Mouse (Mus musculus) limb, embryonic 15.5 days (tissue): ENCODE results near the gene Prpsap1. TPM values are rescaled to one million over a fixed set of nuclear protein-coding genes. Genes with fewer than 3 reads are reported as not detected.

ENCODE experiments used
- ATAC-seq: fragments of 200-750 bp; cut with Nextera tagmentation; 2 replicates; pipeline ENCODE4 v1.8.0; 2017; ENCODE audit warnings: low read depth, moderate TSS enrichment; ENCODE audit not compliant: insufficient number of reproducible peaks, low FRiP score, low TSS enrichment
- H3K27ac ChIP-seq: fragments of 300-500 bp; sonication (generic); 2 replicates; pipeline ENCODE4 v1.5.1; 2015; ENCODE audit warnings: moderate library complexity, mild to moderate bottlenecking, inconsistent platforms
- H3K27me3 ChIP-seq: fragments of 300-500 bp; sonication (generic); 2 replicates; pipeline ENCODE4 v1.6.1; 2015; ENCODE audit warnings: inconsistent platforms
- H3K36me3 ChIP-seq: fragments of 300-500 bp; sonication (generic); 2 replicates; pipeline ENCODE4 v1.6.1; 2015; ENCODE audit warnings: inconsistent platforms
- H3K4me1 ChIP-seq: fragments of 300-500 bp; sonication (generic); 2 replicates; pipeline ENCODE4 v1.6.1; 2015; ENCODE audit warnings: inconsistent platforms
- H3K4me2 ChIP-seq: fragments of 300-500 bp; sonication (generic); 2 replicates; pipeline ENCODE4 v1.6.1; 2015; ENCODE audit warnings: mild to moderate bottlenecking, inconsistent platforms
- H3K4me3 ChIP-seq: fragments of 300-500 bp; sonication (generic); 2 replicates; pipeline ENCODE4 v1.5.1; 2015; ENCODE audit warnings: mild to moderate bottlenecking, inconsistent platforms
- H3K9ac ChIP-seq: fragments of 300-500 bp; sonication (generic); 2 replicates; pipeline ENCODE4 v1.6.1; 2015; ENCODE audit warnings: inconsistent platforms
- H3K9me3 ChIP-seq: fragments of 300-500 bp; sonication (generic); 2 replicates; pipeline ENCODE4 v1.6.1; 2016; ENCODE audit warnings: inconsistent platforms
- WGBS: fragments of 180-500 bp; shearing (Covaris S2); methylation state at CpG from one replicate; pipeline ENCODE4 v1.1.7; 2015; 5-methylcytosine and 5-hydroxymethylcytosine counted together
- polyA plus RNA-seq: library from polyadenylated mRNA; unstranded; fragments of >200 nt; fragmentation: Nextera tagmentation; extraction: Ambion mirVana; gene quantifications from 2 replicates; pipeline ENCODE4 v1.2.1, GENCODE M21; 2015

Prpsap1 gene
- polyA plus RNA-seq, 1 experiment from 2014 or later, result 138 TPM

GRCm38 (mm10) chr11:116531371-116532191 is 37.6 kb upstream of the Prpsap1 start:
- H3K4me3 ChIP-seq, result peak overlapping the region; percentile 56
- WGBS, result 2% methylated on average over 48 of the region's 48 CpGs
- 0 out of 2 replicates have a peak overlapping the region, but pooled peaks have one; percentile 37 for H3K9ac ChIP-seq
- no peak overlapping the region for H3K27ac ChIP-seq
- H3K9me3 ChIP-seq, result no peaks in the 10 kb centered on the region
- 0 out of 2 replicates have a peak, but pooled peaks cover 2% of the 10 kb centered on the region for H3K36me3 ChIP-seq
- H3K27me3 ChIP-seq, result peaks cover 51% of the 10 kb centered on the region
- H3K4me2 ChIP-seq, result peak overlapping the region; percentile 99
- ATAC-seq, result no peak
- H3K4me1 ChIP-seq, result peaks cover 37% of the 10 kb centered on the region

- no peaks in the 10 kb centered on the region for H3K36me3 ChIP-seq
- peak within 1 kb of the TSS; percentile 99 for H3K4me2 ChIP-seq
- WGBS, result 47% methylated on average over 11 of the region's 11 CpGs
- H3K4me1 ChIP-seq, result peaks cover 37% of the 10 kb centered on the region
- 0 out of 2 replicates have a peak within 1 kb of the TSS, but pooled peaks have one; percentile 37 for H3K9ac ChIP-seq
- H3K27me3 ChIP-seq, result peaks cover 48% of the 10 kb centered on the region
- peak within 1 kb of the TSS; percentile 56 for H3K4me3 ChIP-seq
- H3K9me3 ChIP-seq, result no peaks in the 10 kb centered on the region
- ATAC-seq, result no peak
- H3K27ac ChIP-seq, result no peak within 1 kb of the TSS
Measured at GRCm38 (mm10) chr11:116530187-116531147, 36.5 kb upstream of the Prpsap1 start, which contains the start of gene Sphk1. Sphk1 (plus strand) TSS chr11:116530925.

GRCm38 (mm10) chr11:116528636-116529320 is 34.8 kb upstream of the Prpsap1 start:
- no peak for ATAC-seq
- Histone ChIP-seq H3K4me3 (no peak overlapping the region), H3K27me3 (peaks cover 38% of the 10 kb centered on the region), H3K36me3 (no peaks in the 10 kb centered on the region), H3K4me2 (no peak overlapping the region), H3K27ac (no peak overlapping the region), H3K4me1 (peaks cover 40% of the 10 kb centered on the region), H3K9ac (no peak overlapping the region), H3K9me3 (no peaks in the 10 kb centered on the region)
- WGBS, result 60% methylated on average over 8 of the region's 8 CpGs

GRCm38 (mm10) chr11:116523699-116524189 is 29.7 kb upstream of the Prpsap1 start:
- Histone ChIP-seq H3K4me3 (no peak overlapping the region), H3K27ac (peak overlapping the region; percentile 92), H3K9ac (no peak overlapping the region), H3K36me3 (no peaks in the 10 kb centered on the region), H3K4me1 (peaks cover 19% of the 10 kb centered on the region), H3K27me3 (no peaks in the 10 kb centered on the region; the same call in 1 of the 2 replicates), H3K9me3 (no peaks in the 10 kb centered on the region), H3K4me2 (0 out of 2 replicates have a peak overlapping the region, but pooled peaks have one; percentile 8)
- peak; percentile 84 for ATAC-seq
- 33% methylated on average over 5 of the region's 5 CpGs for WGBS

- Histone ChIP-seq H3K9me3 (no peaks in the 10 kb centered on the region), H3K27me3 (no peaks in the 10 kb centered on the region; the same call in 1 of the 2 replicates), H3K4me3 (no peak overlapping the region), H3K4me1 (peaks cover 23% of the 10 kb centered on the region), H3K27ac (peak overlapping the region; percentile 92), H3K4me2 (no peak overlapping the region), H3K36me3 (no peaks in the 10 kb centered on the region), H3K9ac (no peak overlapping the region)
- 48% methylated on average over 16 of the region's 16 CpGs for WGBS
- ATAC-seq, result 0 out of 2 replicates have a peak, but pooled peaks have one; percentile 5
Measured at GRCm38 (mm10) chr11:116522886-116523698, 29.1 kb upstream of the Prpsap1 start.

GRCm38 (mm10) chr11:116522046-116522445 is 28.0 kb upstream of the Prpsap1 start:
- H3K27ac ChIP-seq, result no peak overlapping the region
- H3K4me2 ChIP-seq, result no peak overlapping the region
- peaks cover 28% of the 10 kb centered on the region for H3K4me1 ChIP-seq
- ATAC-seq, result no peak
- no peak overlapping the region for H3K9ac ChIP-seq
- WGBS, result 84% methylated on average over 3 of the region's 3 CpGs
- H3K4me3 ChIP-seq, result no peak overlapping the region
- H3K36me3 ChIP-seq, result no peaks in the 10 kb centered on the region
- no peaks in the 10 kb centered on the region for H3K9me3 ChIP-seq
- H3K27me3 ChIP-seq, result no peaks in the 10 kb centered on the region; the same call in 1 of the 2 replicates

- Histone ChIP-seq H3K4me2 (no peak overlapping the region), H3K4me3 (no peak overlapping the region), H3K9ac (no peak overlapping the region), H3K36me3 (no peaks in the 10 kb centered on the region), H3K4me1 (peaks cover 28% of the 10 kb centered on the region), H3K27ac (no peak overlapping the region), H3K27me3 (no peaks in the 10 kb centered on the region; the same call in 1 of the 2 replicates), H3K9me3 (no peaks in the 10 kb centered on the region)
- ATAC-seq, result no peak
- WGBS, result 57% methylated on average over 3 of the region's 3 CpGs
Measured at GRCm38 (mm10) chr11:116521143-116521542, 27.1 kb upstream of the Prpsap1 start.

GRCm38 (mm10) chr11:116518482-116518881 is 24.5 kb upstream of the Prpsap1 start:
- Histone ChIP-seq H3K9me3 (no peaks in the 10 kb centered on the region), H3K4me2 (no peak overlapping the region), H3K4me1 (peaks cover 21% of the 10 kb centered on the region), H3K27ac (peak overlapping the region; percentile 9; the same call in 1 of the 2 replicates), H3K27me3 (no peaks in the 10 kb centered on the region), H3K9ac (no peak overlapping the region), H3K4me3 (no peak overlapping the region), H3K36me3 (no peaks in the 10 kb centered on the region)
- ATAC-seq, result no peak
- WGBS, result 47% methylated on average over 8 of the region's 8 CpGs

- Histone ChIP-seq H3K27ac (no peak overlapping the region), H3K4me3 (no peak overlapping the region), H3K9ac (no peak overlapping the region), H3K4me1 (peaks cover 12% of the 10 kb centered on the region), H3K9me3 (no peaks in the 10 kb centered on the region), H3K36me3 (no peaks in the 10 kb centered on the region), H3K4me2 (no peak overlapping the region), H3K27me3 (no peaks in the 10 kb centered on the region)
- no peak for ATAC-seq
- 18% methylated on average over 24 of the region's 24 CpGs for WGBS
Measured at GRCm38 (mm10) chr11:116515330-116516020, 21.5 kb upstream of the Prpsap1 start.

GRCm38 (mm10) chr11:116513531-116514038 is 19.6 kb upstream of the Prpsap1 start:
- ATAC-seq, result no peak
- Histone ChIP-seq H3K9me3 (no peaks in the 10 kb centered on the region), H3K27ac (no peak overlapping the region), H3K4me1 (peaks cover 12% of the 10 kb centered on the region), H3K9ac (no peak overlapping the region), H3K36me3 (no peaks in the 10 kb centered on the region), H3K27me3 (no peaks in the 10 kb centered on the region), H3K4me2 (no peak overlapping the region), H3K4me3 (no peak overlapping the region)
- WGBS, result 77% methylated on average over 4 of the region's 4 CpGs
